Mouse (Mus musculus): ENCODE measurements around the gene Lin28a.
A peak's percentile ranks its signal among the peaks of the same experiment; 100 is the strongest.

The Lin28a gene

DNA sequence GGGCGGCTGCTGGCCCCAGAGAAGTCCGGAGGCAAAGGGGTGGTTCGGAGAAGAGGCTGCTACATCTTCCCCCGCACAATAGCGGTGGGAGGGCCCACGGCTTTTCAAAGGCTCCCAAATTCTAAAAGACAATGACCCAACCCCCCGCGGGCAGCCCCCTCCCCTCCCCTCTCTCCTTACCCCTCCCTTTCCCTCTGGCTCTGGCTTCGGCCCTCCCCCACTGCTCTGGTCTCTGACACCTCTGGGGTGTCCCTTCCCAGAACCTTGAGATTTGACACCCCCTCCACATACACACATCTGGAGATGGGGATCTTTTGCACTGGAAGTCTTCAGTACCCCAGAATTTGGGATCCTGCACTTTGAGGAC lies at the start of gene Lin28a:
Gene Lin28a, minus strand, starts transcription at position 63 of the 367 bp plus-strand sequence.
- DNase-seq (ENCODE audit: low spot score): no peak

DNA sequence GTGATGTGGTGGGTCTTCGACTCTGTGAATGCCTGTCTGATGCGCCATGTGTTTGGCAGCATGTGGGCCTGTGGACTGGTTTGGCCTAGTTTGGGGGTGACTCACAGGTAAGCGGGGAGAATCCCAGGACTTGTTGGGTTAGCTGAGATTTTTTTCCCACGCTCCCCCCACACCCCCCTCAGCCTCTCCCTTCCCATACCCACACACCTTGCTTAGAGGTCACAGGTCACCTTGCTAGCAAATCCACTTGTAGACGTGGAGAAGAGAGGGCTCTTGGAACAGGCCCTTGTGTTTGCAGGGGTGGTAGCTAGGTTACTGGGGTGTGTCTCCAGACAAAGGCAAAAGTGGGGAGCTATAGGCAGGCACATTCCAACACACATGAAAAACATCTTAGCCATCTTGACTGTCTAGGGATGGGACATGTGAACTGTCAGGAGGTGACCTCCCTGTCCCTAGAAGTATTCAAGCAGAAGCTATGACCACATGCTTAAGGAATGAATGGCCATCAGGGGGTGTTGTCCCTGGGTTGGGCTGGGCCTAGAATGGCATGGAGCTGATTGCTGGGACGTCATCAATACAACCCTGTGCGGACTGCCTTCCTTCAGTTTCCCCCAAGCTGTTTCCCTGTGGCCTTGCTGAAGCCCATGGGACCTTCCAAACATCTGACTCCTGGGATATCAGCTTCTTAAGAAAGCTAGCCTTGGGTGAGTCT lies 49.3 kb upstream of the Lin28a start:
- no peak for DNase-seq (ENCODE audit: low spot score)

DNA sequence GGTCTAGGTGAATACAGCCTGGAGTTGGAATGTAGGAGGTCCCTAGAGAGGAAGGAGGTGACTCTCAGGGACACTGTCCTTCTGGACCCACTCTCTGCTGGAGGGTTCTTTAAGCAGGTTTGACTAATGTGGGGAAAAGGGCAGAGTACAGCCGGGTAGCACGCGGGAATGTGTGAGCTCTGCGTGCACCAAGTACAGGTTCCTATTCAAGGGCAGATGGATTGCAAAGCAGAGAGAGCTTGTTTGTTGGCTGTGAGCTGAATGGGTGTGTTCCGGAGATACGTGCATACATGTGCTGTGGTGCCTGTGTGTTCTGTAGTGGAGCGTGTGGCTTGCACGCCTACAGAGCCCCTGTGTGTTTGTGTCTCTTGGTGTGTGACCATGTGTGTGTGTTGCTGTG lies 48.7 kb upstream of the Lin28a start:
- no peak for DNase-seq (ENCODE audit: low spot score)

DNA sequence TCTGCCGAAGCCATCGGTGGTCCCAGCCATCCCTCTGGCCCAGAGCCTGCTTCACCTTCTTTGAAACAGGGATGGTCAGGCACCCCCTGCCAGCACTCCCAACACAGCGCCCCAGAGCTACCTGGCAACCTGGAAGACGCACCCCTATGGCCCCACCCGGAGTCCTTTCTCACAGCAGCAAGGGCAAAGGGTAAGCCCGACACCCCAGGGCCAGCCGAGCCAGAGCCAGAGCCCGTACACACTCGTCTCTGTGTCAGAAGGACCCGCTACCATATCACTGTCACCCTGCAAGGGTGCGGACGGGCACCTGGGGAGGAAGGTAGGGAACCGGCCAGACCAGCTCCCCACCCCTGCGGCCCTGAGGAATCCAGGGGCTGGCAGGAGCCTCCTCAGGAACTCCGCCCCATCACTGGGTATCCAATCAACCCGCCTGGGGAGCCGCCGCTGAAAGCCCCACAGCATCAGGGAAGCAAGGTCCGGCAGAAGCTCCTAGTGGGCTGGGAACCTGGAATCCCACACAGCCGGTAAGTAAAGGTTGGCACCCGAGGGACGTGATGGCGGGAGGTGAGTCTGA lies 46.9 kb upstream of the Lin28a start:
- DNase-seq (ENCODE audit: low spot score): no peak

DNA sequence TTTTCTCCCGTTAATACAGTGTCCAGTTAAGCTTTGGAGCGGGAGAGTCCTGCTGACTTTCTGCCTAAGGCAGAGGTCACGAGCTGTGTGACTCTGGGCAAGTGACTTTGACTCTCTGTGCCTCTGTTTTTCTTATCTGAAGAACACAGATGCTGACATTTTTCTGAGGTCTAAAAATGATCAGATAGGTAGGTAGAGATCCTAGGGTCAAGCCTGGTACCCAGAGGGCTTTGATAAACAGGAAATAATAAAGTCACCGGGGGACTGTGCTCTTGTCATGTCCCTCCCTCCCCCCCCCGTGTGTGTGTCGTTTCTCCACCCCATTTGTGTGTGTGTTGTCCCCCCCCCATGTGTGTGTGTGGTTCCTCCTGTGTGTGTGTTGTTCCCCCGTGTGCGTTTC lies 43.9 kb upstream of the Lin28a start:
- no peak for DNase-seq (ENCODE audit: low spot score)

DNA sequence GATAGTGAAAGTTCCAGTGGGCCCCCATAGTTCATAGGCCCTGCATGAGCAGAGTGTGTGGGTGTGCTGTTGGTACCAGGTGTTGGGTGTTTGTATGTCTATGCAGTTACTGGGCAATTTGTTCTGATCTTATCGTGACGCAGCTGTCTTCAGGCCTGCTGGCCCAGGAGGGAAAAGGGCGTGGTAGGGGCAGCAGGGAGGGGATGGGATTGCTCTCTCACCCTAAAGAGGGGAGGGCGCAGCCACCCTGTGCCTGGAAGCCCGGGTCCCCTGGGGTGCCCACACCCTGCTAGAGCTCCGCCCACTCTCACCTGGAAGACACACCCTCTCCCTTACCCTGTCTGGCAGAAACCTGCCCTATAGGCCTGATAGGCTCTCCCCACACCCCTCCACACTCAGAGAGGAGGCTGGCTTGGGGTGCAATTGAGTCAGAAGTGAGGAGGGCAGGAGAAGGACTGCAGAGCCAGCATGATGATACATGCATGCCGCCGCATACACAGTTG lies 43.4 kb upstream of the Lin28a start:
- no peak for DNase-seq (ENCODE audit: low spot score)

DNA sequence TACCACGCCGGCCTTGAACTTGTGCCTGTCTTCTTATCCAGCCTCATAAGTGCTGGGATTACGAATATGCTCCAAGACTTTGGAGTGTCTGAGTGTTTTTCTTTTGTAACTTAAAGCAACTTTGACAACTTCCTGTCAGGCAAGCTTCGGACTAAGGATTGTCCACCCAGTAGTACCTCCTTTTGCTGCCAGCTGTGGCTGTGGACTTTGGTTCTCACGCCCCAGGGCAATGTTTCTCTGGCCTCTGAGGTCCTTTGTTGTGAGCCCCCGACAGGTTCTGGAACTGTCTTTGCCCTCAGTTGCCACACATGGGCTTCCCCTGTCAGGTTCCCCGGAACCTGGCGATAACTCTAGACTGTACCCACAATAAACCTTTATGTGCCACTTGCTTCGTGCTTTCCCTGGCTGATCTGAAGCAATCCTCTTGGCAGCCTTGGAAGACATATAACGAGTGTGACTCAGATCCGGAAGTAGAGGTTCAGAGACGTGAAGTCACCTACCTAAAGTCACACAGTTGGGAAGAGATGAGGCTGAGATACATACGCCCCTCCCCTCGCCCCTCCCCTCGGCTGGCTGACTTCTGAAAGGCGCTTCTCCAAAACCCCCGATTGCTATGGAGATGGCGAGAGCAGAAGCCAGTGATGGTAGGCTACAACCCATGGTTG lies 42.7 kb upstream of the Lin28a start:
- DNase-seq (ENCODE audit: low spot score): no peak

DNA sequence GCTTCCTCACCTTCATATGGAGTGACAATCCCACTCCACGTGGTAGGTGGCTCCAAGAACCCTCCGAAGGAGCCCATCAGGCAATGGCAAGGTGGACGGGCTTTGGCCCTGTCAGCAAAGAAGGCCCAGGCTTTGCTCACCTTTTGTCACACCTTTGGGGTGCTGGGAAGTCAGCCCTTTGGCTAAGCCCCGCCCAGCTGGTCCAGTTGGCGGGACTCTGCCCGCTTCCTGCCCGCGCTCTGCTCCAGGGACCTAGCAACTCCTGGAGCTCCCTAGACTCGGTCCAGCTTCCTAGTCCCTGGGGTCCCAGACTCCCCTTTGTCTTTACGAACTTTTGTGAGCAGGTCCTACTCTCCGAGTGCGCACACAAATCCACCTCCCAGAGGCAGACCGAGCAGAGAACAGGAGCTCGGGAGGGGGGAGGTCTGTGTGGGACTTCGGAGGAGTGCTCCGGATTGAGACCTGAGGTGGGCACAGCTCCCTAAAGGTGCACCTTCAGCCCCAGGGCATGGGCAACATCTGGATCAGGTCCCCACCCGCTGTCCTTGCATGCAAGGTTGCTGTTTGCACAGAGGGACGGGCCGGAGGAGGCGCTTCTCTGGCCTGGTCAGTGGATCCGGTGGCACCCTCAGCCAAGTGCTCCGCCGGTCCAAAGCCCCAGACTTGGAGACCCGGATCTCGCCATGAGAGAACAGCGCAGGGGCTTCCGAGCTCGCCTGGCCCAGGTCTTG lies 41.7 kb upstream of the Lin28a start, which contains the start of gene Crybg2:
Gene Crybg2, plus strand, starts transcription at position 681 of the 731 bp plus-strand sequence.
- no peak for DNase-seq (ENCODE audit: low spot score)

DNA sequence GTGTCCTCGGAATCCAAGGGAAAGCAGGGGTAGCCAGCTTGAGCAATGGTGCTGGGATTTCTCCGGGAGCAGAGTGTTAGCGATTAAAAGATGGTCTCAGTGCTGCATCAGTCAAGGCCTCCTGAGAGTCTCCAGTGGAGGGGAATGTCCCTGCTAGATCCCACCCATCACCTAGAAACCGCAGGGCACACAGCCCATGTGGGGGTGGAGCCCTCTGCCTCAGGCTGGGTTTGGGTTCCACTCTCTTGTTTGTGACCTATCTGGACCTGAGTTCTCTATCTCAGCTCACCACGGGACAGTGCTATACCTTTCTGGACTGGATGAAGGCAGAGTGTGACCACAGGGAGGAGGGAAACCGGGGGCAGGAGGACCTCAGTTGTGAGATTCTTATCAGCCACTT lies 40.3 kb upstream of the Lin28a start:
- no peak for DNase-seq (ENCODE audit: low spot score)

DNA sequence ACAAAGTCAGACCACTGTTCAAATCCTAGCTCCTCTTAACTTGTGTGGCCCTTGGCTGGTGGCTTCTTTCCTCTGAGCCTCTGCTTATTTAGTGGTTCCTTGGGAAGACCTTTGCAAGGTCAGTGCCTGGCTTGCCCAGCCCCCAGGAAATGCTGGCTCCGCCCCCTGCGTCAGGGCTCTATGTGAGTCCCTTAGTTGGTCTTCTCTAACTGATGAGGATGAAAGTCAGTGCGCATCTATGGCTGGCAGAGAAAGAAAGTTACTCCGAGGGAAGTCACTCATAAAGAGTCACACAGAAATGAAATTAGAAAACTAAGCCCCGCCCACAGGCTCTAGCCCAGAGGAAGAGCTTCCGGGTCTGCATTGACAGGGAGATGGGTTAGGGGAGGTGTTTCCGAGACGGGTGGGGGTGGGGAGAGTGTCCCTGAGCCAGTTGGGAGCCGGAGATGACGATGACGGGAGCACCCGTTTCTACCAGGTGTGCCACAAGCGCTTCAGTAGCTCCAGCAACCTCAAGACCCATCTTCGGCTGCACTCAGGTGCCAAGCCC lies 39.6 kb upstream of the Lin28a start:
- no peak for DNase-seq (ENCODE audit: low spot score)

DNA sequence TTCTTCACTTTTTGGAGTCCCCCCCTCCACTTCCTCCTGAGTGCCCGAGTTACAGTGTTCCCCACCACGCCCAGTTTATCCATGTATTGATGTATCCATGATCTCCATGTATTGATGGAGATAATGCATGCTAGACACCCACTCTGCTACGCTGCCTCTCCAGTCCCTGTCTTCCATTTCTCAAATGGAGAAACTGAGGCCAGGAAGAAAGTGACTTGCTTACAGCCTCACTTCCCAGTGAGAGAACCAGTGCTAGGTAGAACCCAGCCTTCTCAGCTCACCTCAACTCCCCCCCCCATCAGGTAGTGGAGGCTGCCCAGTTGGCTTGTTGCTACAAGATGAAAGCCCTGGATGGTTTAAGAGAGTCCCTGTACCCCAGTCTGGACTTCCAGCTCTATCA lies 34.9 kb upstream of the Lin28a start, which contains the start of gene Zfp683:
Gene Zfp683, plus strand, starts transcription at position 301 of the 400 bp plus-strand sequence.
- no peak for DNase-seq (ENCODE audit: low spot score)

DNA sequence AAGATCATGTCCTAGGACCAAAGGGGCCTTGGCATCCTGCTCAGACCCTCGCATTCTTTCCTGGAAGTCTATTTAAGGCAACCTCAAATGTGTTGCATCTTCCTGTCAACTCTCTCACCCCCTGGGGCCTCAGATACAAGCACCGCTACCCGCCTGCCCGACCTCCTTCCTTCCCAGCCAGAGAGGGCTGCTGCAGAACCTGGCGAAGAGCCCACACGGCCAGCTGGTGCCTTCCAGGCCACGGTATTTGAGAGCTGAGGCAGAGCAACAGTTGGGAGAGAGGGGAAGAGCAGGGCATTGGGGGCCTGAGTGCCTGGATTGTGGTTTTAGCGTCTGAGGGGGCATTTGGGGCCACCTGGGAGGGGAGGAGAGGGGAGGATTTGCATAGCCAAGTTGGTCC lies 33.9 kb upstream of the Lin28a start:
- no peak for DNase-seq (ENCODE audit: low spot score)

DNA sequence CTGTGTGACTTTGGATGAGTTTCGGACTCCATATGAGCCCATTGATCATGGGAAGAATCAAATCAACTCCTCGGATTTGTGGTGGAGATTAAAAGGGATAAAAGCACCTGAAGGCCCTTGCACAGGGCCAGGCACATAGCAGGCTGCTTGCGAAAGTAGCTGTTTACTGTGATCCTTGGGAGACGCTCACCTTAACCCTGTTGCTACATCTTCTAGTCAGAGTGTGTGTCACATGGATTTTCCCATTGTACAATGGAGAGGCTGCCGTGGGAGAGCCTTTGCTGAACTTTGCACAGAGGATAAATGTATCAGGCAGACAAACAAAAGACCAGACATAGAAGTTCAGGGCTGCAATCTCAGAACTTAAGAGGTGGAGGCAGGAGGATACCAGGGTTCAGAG lies 33.3 kb upstream of the Lin28a start:
- no peak for DNase-seq (ENCODE audit: low spot score)

DNA sequence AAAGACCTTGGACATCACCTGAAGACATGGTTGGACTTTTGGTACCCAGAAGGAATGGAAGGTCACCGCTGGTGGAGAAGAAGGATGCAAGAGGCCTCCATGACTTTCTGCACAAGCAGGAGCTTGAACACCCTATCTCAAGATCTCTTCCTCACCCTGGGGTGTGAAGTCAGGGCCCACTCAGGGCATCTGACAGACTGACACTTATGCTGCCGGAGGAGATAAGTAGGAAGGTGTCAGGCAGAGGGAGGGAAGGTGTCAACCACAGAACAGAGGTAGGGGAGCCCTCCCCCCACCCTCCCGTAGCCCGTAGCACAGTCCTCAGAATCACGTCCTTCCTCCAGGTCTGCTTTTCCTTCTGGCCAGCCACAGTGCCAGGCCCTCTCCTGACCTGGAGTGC lies 29.0 kb upstream of the Lin28a start:
- DNase-seq (ENCODE audit: low spot score): no peak

DNA sequence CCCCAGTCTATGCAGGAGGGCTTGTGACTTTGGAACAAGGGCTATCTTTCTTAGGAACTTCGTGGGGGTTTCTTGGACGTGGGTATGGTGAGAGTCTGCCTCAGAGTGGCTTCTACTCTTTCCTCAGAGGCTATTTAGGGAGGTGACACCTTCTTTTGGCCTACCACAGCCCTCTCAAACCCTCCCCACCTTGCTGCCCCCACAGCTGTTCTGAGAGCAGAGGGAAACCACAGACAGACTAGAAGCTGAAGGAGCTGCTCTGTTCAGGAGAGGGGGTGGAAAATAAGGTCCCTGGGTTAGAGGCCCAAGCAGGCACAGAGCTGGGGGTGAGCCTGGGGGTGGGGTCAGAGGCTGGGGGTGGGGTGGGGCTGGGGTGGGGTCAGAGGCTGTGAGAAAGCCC lies 24.4 kb upstream of the Lin28a start:
- no peak for DNase-seq (ENCODE audit: low spot score)

DNA sequence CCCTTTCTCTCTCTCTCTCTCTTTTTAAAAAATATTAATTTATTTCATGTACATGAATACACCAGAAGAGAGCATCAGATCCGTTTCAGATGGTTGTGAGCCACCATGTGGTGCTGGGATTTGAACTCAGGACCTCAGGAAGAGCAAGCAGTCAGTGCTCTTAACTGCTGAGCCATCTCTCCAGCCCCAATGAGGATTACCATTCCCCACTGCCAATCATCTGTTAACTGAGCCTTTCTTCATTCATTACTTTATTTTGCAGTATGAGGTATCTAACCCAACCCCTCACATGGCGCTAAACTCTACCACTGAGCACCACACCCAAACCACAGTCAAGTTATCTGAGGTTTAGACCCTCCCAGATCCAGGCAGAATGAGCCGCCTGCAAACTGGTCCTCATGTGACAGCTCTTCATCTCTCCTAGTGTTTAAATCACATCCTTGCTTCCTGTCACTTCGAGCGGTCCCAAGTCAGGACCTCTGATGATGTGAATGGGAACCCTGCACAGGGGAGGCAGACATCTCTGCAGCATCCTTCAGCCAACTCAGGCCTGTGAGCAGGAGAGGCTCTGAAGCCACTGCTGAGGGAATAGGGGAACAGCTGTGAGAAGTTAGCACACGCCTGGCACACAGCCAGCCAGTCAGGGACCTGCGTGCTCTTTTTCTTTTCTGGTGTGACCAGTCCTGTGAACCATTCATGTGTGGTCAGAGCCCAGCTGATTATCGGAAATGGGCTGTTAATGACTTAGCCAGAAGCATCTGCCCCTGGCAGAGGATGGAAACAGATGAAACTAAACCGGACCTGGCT lies 22.9 kb upstream of the Lin28a start:
- no peak for DNase-seq (ENCODE audit: low spot score)

DNA sequence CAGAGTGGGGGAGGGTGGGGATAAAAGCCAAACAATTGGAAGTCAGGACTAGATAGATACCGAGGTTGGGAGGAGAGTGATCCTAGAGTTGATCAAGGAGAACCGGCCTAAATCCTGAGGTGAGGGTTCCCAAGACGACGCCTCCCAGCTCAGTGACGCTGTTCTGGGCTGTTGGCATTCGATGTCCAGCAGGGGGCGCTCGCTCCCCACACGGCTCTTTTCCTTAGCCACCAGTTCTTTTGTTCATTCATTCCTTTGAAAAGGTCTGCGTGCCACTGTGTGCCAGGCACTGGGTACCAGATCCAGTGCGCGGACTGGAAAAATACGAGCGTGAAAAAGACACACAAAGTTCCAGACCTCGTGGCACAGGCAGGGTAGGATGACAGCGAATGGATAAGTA lies 17.3 kb upstream of the Lin28a start:
- DNase-seq (ENCODE audit: low spot score): peak; percentile 33

DNA sequence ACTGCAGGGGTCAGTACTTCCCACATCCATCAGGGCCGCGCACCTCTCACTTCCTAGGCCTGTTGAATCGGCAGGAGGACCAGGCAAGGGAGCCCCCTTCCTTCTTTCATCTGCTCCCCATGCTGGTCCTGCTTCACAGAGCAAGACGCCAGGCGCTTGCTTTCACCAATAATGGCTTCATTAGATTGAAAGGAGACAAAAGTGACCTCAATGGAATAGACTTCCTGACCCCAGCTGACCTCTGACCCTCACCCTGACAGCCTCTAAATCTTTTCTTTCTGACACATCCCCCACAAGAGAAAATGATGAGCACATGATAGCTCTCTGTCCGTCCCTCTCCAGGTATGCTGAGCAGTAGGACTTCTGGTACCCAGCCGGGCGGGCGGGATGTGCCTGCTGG lies 7.2 kb upstream of the Lin28a start:
- no peak for DNase-seq (ENCODE audit: low spot score)

DNA sequence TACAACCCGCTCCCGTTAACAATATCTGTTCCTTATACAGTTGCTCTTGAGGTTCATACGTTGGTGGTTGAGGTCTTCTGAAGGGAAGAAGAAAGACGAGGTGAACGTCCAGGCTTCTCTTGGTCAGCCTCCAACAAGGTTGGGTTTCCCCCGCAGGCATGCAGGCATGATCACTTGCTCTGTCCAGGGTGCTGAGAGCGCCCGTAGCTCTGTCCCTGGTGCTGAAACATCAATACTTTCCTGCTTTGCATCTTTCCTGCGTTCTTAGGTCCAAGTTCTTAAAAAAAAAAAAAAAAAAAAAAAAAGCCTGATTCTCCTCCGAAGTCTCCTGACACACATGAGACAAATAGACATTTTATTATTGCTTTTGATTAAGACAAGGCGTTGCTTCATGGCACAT lies 2.0 kb upstream of the Lin28a start:
- DNase-seq (ENCODE audit: low spot score): no peak

DNA sequence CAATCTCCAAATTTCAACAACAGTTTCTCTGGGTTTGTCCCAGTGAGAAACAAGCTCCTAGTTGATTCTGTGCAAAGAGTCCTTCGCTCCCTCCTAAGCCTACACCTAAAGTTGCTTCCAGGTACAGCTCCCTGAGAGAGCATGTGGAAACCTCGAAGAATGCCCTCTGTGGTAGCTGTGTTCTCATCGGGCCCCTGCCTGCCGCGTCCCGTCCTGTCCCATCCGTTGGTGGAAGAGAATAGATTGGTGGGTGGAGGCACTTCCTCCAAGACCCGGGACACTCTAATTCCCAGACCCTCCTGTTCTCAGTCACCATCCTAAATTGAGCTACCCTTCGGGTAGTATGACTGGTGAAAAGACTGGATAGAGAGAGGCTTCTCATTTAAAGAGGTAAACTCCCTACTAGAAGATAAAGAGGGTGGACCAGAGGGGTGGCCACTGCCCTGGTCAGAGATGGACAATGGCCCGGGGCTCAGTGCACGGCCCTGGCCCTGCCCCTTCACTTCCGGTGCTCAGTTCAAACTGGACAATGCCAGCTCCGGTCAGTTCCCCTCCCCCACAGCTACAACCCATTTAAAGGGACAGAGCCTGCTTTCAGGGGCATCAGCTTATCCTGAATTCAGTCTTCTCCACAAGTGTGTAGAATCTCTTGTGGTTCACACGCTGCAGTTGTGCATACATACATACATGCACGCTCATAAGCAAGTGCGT lies 1.2 kb upstream of the Lin28a start:
- no peak for DNase-seq (ENCODE audit: low spot score)

DNA sequence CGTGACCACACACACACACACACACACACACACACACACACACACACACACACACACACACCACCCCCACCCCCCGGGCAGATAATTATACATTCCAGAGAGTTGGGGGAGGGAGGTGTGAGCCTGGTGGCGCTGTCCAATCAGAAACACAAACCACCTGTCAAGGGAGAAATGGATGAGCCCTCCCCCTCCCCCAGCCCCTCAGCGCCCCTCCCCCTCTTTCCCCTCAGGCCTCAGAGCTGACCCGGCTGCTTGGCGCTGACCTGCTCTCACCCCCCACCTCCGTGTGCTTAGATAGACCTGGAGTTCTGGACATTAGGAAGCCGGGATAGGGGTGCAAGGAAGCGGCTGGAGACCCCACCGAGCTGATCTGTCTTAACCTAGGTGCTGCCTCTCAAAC lies 569 bp upstream of the Lin28a start:
- no peak for DNase-seq (ENCODE audit: low spot score)

Data from urinary bladder, postnatal 10 days (tissue).